In genomic region chr10:128388941-128389340, GRCm38 (mm10) we compare ENCODE assay signal across 20 mouse cellular contexts. TPM values are rescaled to one million over a fixed set of nuclear protein-coding genes. Genes with fewer than 3 reads are reported as not detected.
"Had no signal": no experiment of that assay in that cellular context is flagged by ENCODE, and none has a peak within 500 bp of the region (broad histone marks: within the 10 kb centered on the region; RNA-seq: fewer than 3 reads in every experiment).

No protein-coding gene starts in this region.

- H3K27me3 ChIP-seq: liver, embryonic 13.5 days; lung, embryonic 15.5 days; megakaryocyte, embryonic 14.5 days; midbrain, embryonic 12.5 days; neural tube, embryonic 12.5 days had no signal

- H3K9me3 ChIP-seq: limb, embryonic 10.5 days; liver, embryonic 13.5 days; lung, embryonic 15.5 days; megakaryocyte, embryonic 14.5 days; midbrain, embryonic 12.5 days; neural tube, embryonic 12.5 days had no signal

- H3K27ac ChIP-seq: kidney, postnatal 0 days; left cerebral cortex, adult 2 months; limb, embryonic 10.5 days; liver, embryonic 13.5 days; lung, embryonic 15.5 days; macrophage; midbrain, embryonic 12.5 days; neural tube, embryonic 12.5 days had no signal

- H3K4me1 ChIP-seq: lung, embryonic 15.5 days; neural tube, embryonic 12.5 days had no signal

- H3K4me3 ChIP-seq: left cerebral cortex, adult 2 months; limb, embryonic 10.5 days; liver, embryonic 13.5 days; lung, embryonic 15.5 days; megakaryocyte, embryonic 14.5 days; midbrain, embryonic 12.5 days; neural tube, embryonic 12.5 days had no signal

- H3K9ac ChIP-seq: liver, embryonic 13.5 days; liver, postnatal 0 days; lung, embryonic 15.5 days; midbrain, embryonic 12.5 days; neural tube, embryonic 12.5 days had no signal

- H3K4me2 ChIP-seq: liver, embryonic 13.5 days; lung, embryonic 15.5 days; midbrain, embryonic 12.5 days; neural tube, embryonic 12.5 days had no signal

- DNase-seq: kidney, adult 11 months; kidney, adult 9 months; kidney, postnatal 36 days; liver, embryonic 13.5 days; liver, postnatal 0 days; lung, postnatal 14 days; right cerebral cortex, postnatal 25 days; thymus, adult 18-20 months; thymus, postnatal 25 days had no signal

RNA-seq across cellular contexts. Expression of gene Slc39a5, which starts 12.1 kb away (rescaled TPM):
- total RNA-seq: left cerebral cortex, adult 2 months; monocyte, adult 5-6 weeks; neutrophil, adult 5-6 weeks had no signal
- polyA plus RNA-seq: macrophage; midbrain, embryonic 12.5 days; neural tube, embryonic 12.5 days; urinary bladder, adult 2 months had no signal
